Mouse (Mus musculus): ENCODE results near the gene Hoxc5. TPM values are rescaled to one million over a fixed set of nuclear protein-coding genes. Genes with fewer than 3 reads are reported as not detected.

Gene Hoxc5
- polyA plus RNA-seq, 1 experiment: 0.32 TPM

DNA sequence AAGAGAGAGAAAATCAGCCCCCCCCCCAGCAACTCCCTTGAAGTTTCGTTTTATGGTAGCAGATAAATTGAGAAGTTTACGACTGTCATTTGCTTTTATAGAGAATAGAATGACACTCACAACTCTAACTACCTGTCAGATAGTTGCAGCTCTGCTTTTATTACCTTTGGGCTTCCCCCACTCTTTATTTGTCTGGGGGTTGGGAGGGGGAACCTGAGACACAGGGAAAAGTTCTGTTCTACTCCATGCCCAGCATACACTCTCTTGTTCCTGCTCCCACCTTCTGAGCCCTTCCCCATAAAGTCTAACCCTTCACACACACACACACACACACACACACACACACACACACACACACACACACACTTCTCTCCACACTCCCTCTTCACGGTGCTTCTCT is 25.6 kb downstream of the Hoxc5 start:
- no peaks in the 10 kb centered on the region for H3K4me1 ChIP-seq (replicated peaks; ENCODE audit: control insufficient read depth, insufficient read depth, low read length)
- DNase-seq: no peak
- no peaks in the 10 kb centered on the region for H3K36me3 ChIP-seq (ENCODE audit: control insufficient read depth, insufficient read depth, low read length)
- TF ChIP-seq CTCF (IDR thresholded peaks at IDR 0.05; ENCODE audit: borderline replicate concordance, control insufficient read depth, extremely low read depth, insufficient read depth, low read length, poor library complexity) (no peak), POLR2A (IDR thresholded peaks at IDR 0.05; ENCODE audit: control insufficient read depth, extremely low read depth, insufficient read depth, low read length, poor library complexity) (no peak)
- H3K27me3 ChIP-seq (ENCODE audit: control insufficient read depth, insufficient read depth, low read length): peaks cover 32% of the 10 kb centered on the region
- no peak overlapping the region for H3K4me3 ChIP-seq (ENCODE audit: control insufficient read depth, insufficient read depth, low read length)
- WGBS: 8% methylated on average over 3 of the region's 3 CpGs
- no peak overlapping the region for H3K27ac ChIP-seq (ENCODE audit: control insufficient read depth, insufficient read depth, low read length)

DNA sequence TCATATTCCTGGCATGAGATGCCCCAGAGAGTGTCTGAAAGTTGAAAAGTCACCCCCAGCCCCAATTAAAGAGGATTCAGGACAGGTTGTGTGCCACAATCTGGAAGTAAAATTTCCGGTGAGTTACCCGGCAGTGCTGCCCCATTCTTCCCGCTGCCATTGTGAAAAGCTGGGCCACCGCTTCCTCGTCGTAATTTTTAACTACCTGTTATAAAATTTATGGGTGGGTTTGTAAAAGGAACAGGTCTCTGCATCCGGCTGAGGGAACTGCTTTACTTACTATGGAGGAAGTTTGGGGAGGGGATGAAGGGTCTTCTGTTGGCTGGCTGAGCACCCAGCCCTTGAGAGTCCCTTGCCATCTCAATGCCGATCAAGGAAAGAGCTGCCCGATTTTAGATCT is 29.3 kb downstream of the Hoxc5 start:
- no peak for DNase-seq
- WGBS: 9% methylated on average over 9 of the region's 9 CpGs
- Histone ChIP-seq H3K27me3 (ENCODE audit: control insufficient read depth, insufficient read depth, low read length) (peaks cover 51% of the 10 kb centered on the region), H3K4me3 (ENCODE audit: control insufficient read depth, insufficient read depth, low read length) (no peak overlapping the region), H3K27ac (ENCODE audit: control insufficient read depth, insufficient read depth, low read length) (no peak overlapping the region), H3K4me1 (replicated peaks; ENCODE audit: control insufficient read depth, insufficient read depth, low read length) (no peaks in the 10 kb centered on the region; the same call in 1 of the 2 replicates), H3K36me3 (ENCODE audit: control insufficient read depth, insufficient read depth, low read length) (no peaks in the 10 kb centered on the region)
- TF ChIP-seq CTCF (IDR thresholded peaks at IDR 0.05; ENCODE audit: borderline replicate concordance, control insufficient read depth, extremely low read depth, insufficient read depth, low read length, poor library complexity) (no peak), POLR2A (IDR thresholded peaks at IDR 0.05; ENCODE audit: control insufficient read depth, extremely low read depth, insufficient read depth, low read length, poor library complexity) (no peak)

DNA sequence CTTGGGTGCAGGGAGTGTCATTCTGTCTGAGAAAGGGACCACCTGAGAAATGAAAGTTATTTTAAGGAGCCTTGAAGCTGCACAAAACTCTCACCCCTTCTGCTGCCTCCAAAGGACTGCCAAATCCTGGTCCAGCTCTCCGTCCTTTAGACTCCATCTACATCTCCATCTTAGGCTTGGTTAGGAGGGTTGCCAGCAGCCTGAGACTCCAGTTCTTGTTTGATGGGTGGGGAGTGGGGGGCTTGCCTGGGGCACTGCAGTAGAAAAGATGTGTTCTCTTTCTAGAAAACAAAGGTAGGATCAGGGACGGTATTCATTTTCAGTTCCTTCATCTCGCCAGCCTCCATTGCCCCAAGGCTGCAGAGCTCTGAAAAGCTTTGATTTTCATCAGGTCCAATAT is 30.2 kb downstream of the Hoxc5 start:
- DNase-seq: no peak
- H3K27ac ChIP-seq (ENCODE audit: control insufficient read depth, insufficient read depth, low read length): no peak overlapping the region
- peaks cover 54% of the 10 kb centered on the region for H3K27me3 ChIP-seq (ENCODE audit: control insufficient read depth, insufficient read depth, low read length)
- WGBS: 22% methylated on average over 3 of the region's 3 CpGs
- H3K4me3 ChIP-seq (ENCODE audit: control insufficient read depth, insufficient read depth, low read length): no peak overlapping the region
- H3K4me1 ChIP-seq (replicated peaks; ENCODE audit: control insufficient read depth, insufficient read depth, low read length): no peaks in the 10 kb centered on the region; the same call in 1 of the 2 replicates
- TF ChIP-seq CTCF (IDR thresholded peaks at IDR 0.05; ENCODE audit: borderline replicate concordance, control insufficient read depth, extremely low read depth, insufficient read depth, low read length, poor library complexity) (no peak), POLR2A (IDR thresholded peaks at IDR 0.05; ENCODE audit: control insufficient read depth, extremely low read depth, insufficient read depth, low read length, poor library complexity) (no peak)
- no peaks in the 10 kb centered on the region for H3K36me3 ChIP-seq (ENCODE audit: control insufficient read depth, insufficient read depth, low read length)

DNA sequence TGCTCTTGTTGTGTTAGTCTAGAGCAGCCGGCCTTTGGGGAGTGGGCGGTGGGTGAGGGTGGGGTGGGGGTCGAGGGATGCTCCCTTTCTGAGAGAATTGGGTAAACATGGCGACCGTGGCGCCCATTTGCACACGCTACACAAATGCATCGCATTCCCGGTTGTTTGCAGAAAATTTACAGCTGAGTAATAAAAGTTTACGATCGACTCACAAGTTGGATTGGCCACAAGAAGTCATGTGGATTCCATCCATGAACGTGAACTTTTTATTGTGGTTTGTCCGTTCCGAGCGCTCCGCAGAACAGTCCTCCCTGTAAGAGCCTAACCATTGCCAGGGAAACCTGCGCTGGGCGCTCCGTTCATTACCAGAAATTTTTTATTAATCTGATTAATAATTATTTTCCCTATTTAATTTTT is 30.7 kb downstream of the Hoxc5 start, which contains the start of gene Hoxc6:
Gene Hoxc6 (plus strand): TSS at position 319 of the 417 bp plus-strand sequence.
- no peaks in the 10 kb centered on the region; the same call in 1 of the 2 replicates for H3K4me1 ChIP-seq (replicated peaks; ENCODE audit: control insufficient read depth, insufficient read depth, low read length)
- TF ChIP-seq POLR2A (IDR thresholded peaks at IDR 0.05; ENCODE audit: control insufficient read depth, extremely low read depth, insufficient read depth, low read length, poor library complexity) (no peak), CTCF (IDR thresholded peaks at IDR 0.05; ENCODE audit: borderline replicate concordance, control insufficient read depth, extremely low read depth, insufficient read depth, low read length, poor library complexity) (no peak)
- peak within 1 kb of the TSS; percentile 12; the same call in 1 of the 2 replicates for H3K4me3 ChIP-seq (ENCODE audit: control insufficient read depth, insufficient read depth, low read length)
- no peak for DNase-seq
- 7% methylated on average over 19 of the region's 19 CpGs for WGBS
- peaks cover 56% of the 10 kb centered on the region for H3K27me3 ChIP-seq (ENCODE audit: control insufficient read depth, insufficient read depth, low read length)
- H3K27ac ChIP-seq (ENCODE audit: control insufficient read depth, insufficient read depth, low read length): no peak within 1 kb of the TSS
- no peaks in the 10 kb centered on the region for H3K36me3 ChIP-seq (ENCODE audit: control insufficient read depth, insufficient read depth, low read length)

DNA sequence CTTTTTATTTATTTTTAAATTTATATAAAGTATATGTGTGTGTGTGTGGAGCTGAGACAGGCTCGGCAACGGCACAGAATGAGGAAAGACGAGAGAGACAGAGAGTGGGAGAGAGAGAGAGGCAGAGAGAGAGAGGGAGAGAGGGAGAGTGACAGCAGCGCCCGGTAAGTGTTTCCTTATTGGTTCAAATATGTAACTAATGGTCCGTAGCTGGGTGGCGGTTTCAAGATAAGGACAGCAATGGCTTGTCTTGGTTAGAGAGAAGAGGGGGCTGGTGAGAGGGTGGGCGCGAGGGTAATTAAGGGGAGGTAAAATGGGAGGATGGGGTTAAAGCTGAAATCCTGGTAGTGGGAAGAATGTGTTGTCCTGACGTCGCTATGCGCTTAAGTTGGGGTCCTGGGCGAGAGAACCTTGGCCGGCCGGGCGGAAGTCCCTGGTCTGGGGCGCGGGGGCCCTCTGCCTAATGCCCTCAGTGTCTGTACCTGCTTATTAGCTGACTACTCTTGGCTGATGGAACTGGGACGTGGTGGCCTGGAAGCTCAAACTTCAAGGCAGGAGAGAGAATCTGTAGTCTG is 31.5 kb downstream of the Hoxc5 start:
- Histone ChIP-seq H3K4me3 (ENCODE audit: control insufficient read depth, insufficient read depth, low read length) (0 out of 2 replicates have a peak overlapping the region, but pooled peaks have one; percentile 12), H3K4me1 (replicated peaks; ENCODE audit: control insufficient read depth, insufficient read depth, low read length) (no peaks in the 10 kb centered on the region; the same call in 1 of the 2 replicates), H3K27me3 (ENCODE audit: control insufficient read depth, insufficient read depth, low read length) (peaks cover 57% of the 10 kb centered on the region), H3K27ac (ENCODE audit: control insufficient read depth, insufficient read depth, low read length) (no peak overlapping the region), H3K36me3 (ENCODE audit: control insufficient read depth, insufficient read depth, low read length) (no peaks in the 10 kb centered on the region)
- no peak for TF ChIP-seq POLR2A (IDR thresholded peaks at IDR 0.05; ENCODE audit: control insufficient read depth, extremely low read depth, insufficient read depth, low read length, poor library complexity)
- TF ChIP-seq CTCF (IDR thresholded peaks at IDR 0.05; ENCODE audit: borderline replicate concordance, control insufficient read depth, extremely low read depth, insufficient read depth, low read length, poor library complexity): no peak
- 6% methylated on average over 19 of the region's 19 CpGs for WGBS
- no peak for DNase-seq

DNA sequence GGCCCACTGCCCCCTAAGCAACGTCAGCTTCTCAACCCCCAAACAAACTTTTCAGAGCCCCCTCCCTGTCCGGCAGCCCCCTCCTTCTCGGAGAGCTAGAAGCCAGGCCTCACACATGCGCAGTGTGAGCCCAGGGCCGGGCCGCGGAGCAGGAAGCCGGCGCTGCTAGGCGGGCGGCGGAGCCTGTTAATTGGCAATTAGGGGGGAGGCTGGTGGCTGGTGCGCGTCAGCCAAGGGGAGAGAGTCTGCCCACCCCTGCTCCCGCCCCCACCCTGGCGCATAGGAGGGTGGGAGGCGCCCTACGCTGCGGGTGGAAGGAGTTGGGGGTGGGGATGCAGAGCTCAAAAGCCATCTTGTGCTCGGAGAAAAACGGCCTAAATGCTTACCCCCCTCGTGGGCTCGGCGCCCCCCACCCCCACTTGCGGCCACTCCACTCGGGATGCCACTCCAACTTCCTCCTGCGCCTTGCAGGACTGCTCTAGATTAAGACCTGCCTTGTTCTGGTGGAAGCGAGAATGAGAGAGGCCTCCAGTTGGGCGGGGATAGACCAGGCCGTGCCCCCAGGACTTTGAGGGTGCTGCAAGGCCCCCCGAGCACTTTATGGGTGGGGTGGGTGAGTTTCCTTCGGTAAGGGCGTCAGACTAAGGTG is 32.1 kb downstream of the Hoxc5 start:
- WGBS: 4% methylated on average over 33 of the region's 33 CpGs
- Histone ChIP-seq H3K4me1 (replicated peaks; ENCODE audit: control insufficient read depth, insufficient read depth, low read length) (no peaks in the 10 kb centered on the region; the same call in 1 of the 2 replicates), H3K4me3 (ENCODE audit: control insufficient read depth, insufficient read depth, low read length) (peak overlapping the region; percentile 12), H3K27me3 (ENCODE audit: control insufficient read depth, insufficient read depth, low read length) (peaks cover 57% of the 10 kb centered on the region), H3K27ac (ENCODE audit: control insufficient read depth, insufficient read depth, low read length) (no peak overlapping the region), H3K36me3 (ENCODE audit: control insufficient read depth, insufficient read depth, low read length) (no peaks in the 10 kb centered on the region)
- TF ChIP-seq CTCF (IDR thresholded peaks at IDR 0.05; ENCODE audit: borderline replicate concordance, control insufficient read depth, extremely low read depth, insufficient read depth, low read length, poor library complexity): no peak
- no peak for TF ChIP-seq POLR2A (IDR thresholded peaks at IDR 0.05; ENCODE audit: control insufficient read depth, extremely low read depth, insufficient read depth, low read length, poor library complexity)
- DNase-seq: peak; percentile 31
